Mouse (Mus musculus): Measurements from ENCODE around the gene Timm9. TPM values are rescaled to one million over a fixed set of nuclear protein-coding genes. Genes with fewer than 3 reads are reported as not detected.
"Not testable (repeated sequence)": the region's sequence is repeated elsewhere in the genome, so short reads cannot be mapped to it uniquely, and the experiment has no call there.

Timm9 gene
- polyA plus RNA-seq, 1 experiment: 92.6 TPM

DNA sequence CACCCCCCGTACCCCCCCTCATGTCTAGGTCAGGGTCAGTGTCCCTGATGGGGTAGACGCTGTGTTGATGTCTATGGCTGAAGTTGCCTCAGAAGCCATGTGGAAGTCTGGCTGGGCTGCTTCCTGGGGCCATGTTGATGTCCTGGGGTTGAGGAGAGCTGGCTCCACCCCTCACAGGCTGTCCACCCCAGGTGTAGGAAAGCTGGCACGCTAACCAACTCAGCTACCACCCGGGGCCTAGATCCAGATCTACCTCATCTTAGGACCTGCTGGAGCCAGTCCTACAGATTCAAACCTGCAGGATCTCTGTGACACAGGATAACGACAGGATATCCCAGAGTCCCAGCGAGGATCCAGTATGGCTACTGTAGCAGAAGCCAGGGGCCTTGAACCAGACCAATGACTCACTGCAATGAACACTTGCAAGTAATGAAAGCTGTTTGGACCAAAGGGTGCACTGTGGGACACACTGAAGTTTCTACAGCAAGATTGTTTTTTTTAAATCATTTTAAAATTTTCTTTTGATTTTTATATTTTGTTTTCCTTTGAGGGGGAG, 29.2 kb downstream of the Timm9 start:
- no peak for DNase-seq (ENCODE audit: extremely low spot score in 1 of 2, low spot score in 1 of 2)

DNA sequence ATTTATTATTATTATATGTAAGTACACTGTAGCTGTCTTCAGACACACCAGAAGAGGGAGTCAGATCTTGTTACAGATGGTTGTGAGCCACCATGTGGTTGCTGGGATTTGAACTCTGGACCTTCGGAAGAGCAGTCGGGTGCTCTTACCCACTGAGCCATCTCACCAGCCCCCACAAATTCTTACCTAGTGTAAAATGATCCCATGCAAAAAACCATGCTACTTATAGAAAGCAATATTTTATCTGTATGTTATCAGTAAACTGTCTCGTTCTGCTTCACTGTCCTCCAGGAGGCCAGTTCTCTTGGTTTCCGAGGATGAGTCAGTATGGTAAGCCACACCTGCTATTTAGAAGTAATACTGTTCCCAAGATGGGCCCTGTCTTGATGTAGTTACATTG, 32.2 kb downstream of the Timm9 start:
- DNase-seq (ENCODE audit: extremely low spot score in 1 of 2, low spot score in 1 of 2): not testable (repeated sequence)

DNA sequence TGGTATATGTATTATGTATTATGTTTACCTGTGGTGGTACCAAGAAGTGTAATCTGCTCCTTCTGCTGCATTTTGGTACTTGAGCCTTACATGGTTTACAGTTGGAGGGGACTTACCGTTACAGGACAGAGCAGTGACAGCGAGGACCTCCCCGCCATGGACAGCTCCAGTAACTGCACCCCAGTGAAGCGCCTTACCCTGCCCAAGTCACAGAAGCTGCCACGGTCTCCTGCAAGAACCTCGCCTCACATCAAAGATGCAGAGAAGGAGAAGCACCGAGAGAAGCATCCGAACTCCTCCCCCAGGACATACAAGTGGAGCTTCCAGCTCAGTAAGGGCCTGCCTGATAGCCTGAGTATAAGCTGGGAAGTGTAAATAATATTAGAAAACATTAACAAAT, 50.2 kb downstream of the Timm9 start:
- no peak for DNase-seq (ENCODE audit: extremely low spot score in 1 of 2, low spot score in 1 of 2)

Other genes starting within 250 kb of the Timm9 start
- gene Actr10, start 198.8 kb downstream of the Timm9 start, polyA plus RNA-seq (2012; rRNA removed): 70.7 and 78.0 TPM in 2 replicates
- gene Psma3, start 162.1 kb downstream of the Timm9 start, polyA plus RNA-seq (2012; rRNA removed): 178 and 196 TPM in 2 replicates
- gene Arid4a, start 120.7 kb downstream of the Timm9 start, polyA plus RNA-seq (2012; rRNA removed): 22.2 and 23.2 TPM in 2 replicates
- not detected in 2 replicates for gene Tomm20l, start 25.3 kb downstream of the Timm9 start, polyA plus RNA-seq (2012; rRNA removed)
- 5.6 and 5.9 TPM in 2 replicates for gene 2700049A03Rik, start 164 bp upstream of the Timm9 start, polyA plus RNA-seq (2012; rRNA removed)
- gene Dact1, start 173.2 kb upstream of the Timm9 start, polyA plus RNA-seq (2012; rRNA removed): 9.2 and 9.8 TPM in 2 replicates

All from frontal cortex, adult 2 months (tissue).